7 mouse cellular contexts compared by ENCODE assay signal in genomic region chr2:165234613-165235291, GRCm38 (mm10). TPM values are rescaled to one million over a fixed set of nuclear protein-coding genes. Genes with fewer than 3 reads are reported as not detected.
DNase-seq lines count a peak whose midpoint lies in the region; ATAC-seq lines count a peak whose summit lies in the region.

TSS of gene Cdh22 (minus strand) at chr2:165234853.

- WGBS in intestine, embryonic 16.5 days, result 0% methylated on average over 37 of the region's 60 CpGs

- peaks cover 16% of the 10 kb centered on the region for H3K4me1 ChIP-seq in intestine, embryonic 16.5 days (ENCODE audit: control insufficient read depth, insufficient read depth, low read length)
- H3K4me1 ChIP-seq in megakaryocyte, embryonic 14.5 days, result peaks cover 19% of the 10 kb centered on the region

- no peaks in the 10 kb centered on the region for H3K36me3 ChIP-seq in intestine, embryonic 16.5 days (ENCODE audit: control insufficient read depth, insufficient read depth, low read length)
- H3K36me3 ChIP-seq in megakaryocyte, embryonic 14.5 days (replicated peaks; ENCODE audit: low read length), result no peaks in the 10 kb centered on the region

- H3K27ac ChIP-seq in intestine, embryonic 16.5 days (ENCODE audit: low read length), result no peak within 1 kb of the TSS

- H3K4me3 ChIP-seq in intestine, embryonic 16.5 days (ENCODE audit: low read length), result peak within 1 kb of the TSS; percentile 61
- peak within 1 kb of the TSS; percentile 89 for H3K4me3 ChIP-seq in megakaryocyte, embryonic 14.5 days (replicated peaks)

- H3K27me3 ChIP-seq in intestine, embryonic 16.5 days (replicated peaks; ENCODE audit: control insufficient read depth, insufficient read depth, low read length), result peaks cover 82% of the 10 kb centered on the region
- peaks cover 98% of the 10 kb centered on the region for H3K27me3 ChIP-seq in megakaryocyte, embryonic 14.5 days (replicated peaks)

- H3K9ac ChIP-seq in intestine, embryonic 16.5 days (ENCODE audit: low read depth, low read length), result peak within 1 kb of the TSS; percentile 65

- peak; percentile 76 for ATAC-seq in granulocyte monocyte progenitor cell, adult 5-6 weeks (replicated peaks; ENCODE audit: poor library complexity, severe bottlenecking)
- peak; percentile 78 for ATAC-seq in intestine, embryonic 16.5 days

- intact Hi-C loops in left cerebral cortex, postnatal 25 days (cut with DNase I), result loop anchor here (1.0 to 5.0 kb wide), 5 partner anchors 23 to 160 kb away; no protein-coding TSS in a partner anchor

- H3K4me2 ChIP-seq in intestine, embryonic 16.5 days (ENCODE audit: low read depth, low read length), result peak within 1 kb of the TSS; percentile 93

- no peaks in the 10 kb centered on the region for H3K9me3 ChIP-seq in intestine, embryonic 16.5 days (ENCODE audit: control insufficient read depth, low read length)
- no peaks in the 10 kb centered on the region for H3K9me3 ChIP-seq in megakaryocyte, embryonic 14.5 days

- peak; percentile 67 to 80 for DNase-seq in adrenal gland, postnatal 36 days
- peak; percentile 75 for DNase-seq in embryo, embryonic 10.5 days (ENCODE audit: low spot score)
- DNase-seq in left cerebral cortex, postnatal 25 days (ENCODE audit: low spot score in 2 of 2), result peak; percentile 80
- peak; percentile 73 to 76 for DNase-seq in right cerebral cortex, adult 2 months (ENCODE audit: low spot score in 2 of 2)

RNA-seq across cellular contexts. Expression of gene Cdh22, which starts in this region (rescaled TPM):
- 1 to 10 TPM in 1 of 2 experiments, under 1 TPM in 1; 0.79 to 1.9 TPM for total RNA-seq in adrenal gland, postnatal 36 days (2021)
- not detected in 2 replicates for total RNA-seq in granulocyte monocyte progenitor cell, adult 5-6 weeks (2014; fragmentation: Nextera tagmentation)
- total RNA-seq in granulocyte monocyte progenitor cell, adult 5-6 weeks (2017), result not detected in 2 replicates
- 0.40 and 0.50 TPM in 2 replicates for polyA plus RNA-seq in intestine, embryonic 16.5 days (2015; fragmentation: Nextera tagmentation; extraction: Ambion mirVana)
- 10 to 100 TPM; 53.9 to 54.7 TPM for total RNA-seq in left cerebral cortex, postnatal 25 days (2021)
- 0.23 TPM in 1 of 2 replicates, not detected in the other for polyA plus RNA-seq in megakaryocyte, embryonic 14.5 days (2012; ENCODE audit: insufficient read depth, low replicate concordance)

Comparison
In these comparisons a context has a peak if more than half of its experiments do, and no peak if none do; other contexts are left out.
1. RNA of gene Cdh22 (total RNA-seq): 53.9 to 54.7 TPM in left cerebral cortex, postnatal 25 days; 0.79 to 1.9 TPM in adrenal gland, postnatal 36 days and not detected in granulocyte monocyte progenitor cell, adult 5-6 weeks; every median in the first group is over 10 times any median in the second.
2. Peak in ATAC-seq in granulocyte monocyte progenitor cell, adult 5-6 weeks; RNA of the gene not detected or under 1 TPM.
3. Peak in ATAC-seq, H3K4me3 ChIP-seq, H3K9ac ChIP-seq and H3K4me2 ChIP-seq in intestine, embryonic 16.5 days; RNA of the gene not detected or under 1 TPM.
4. Peak in every context shown above with its lines, with median percentiles within 50 percentile points of each other: DNase-seq.